Mouse (Mus musculus): ENCODE measurements around the gene Ankrd60. TPM values are rescaled to one million over a fixed set of nuclear protein-coding genes. Genes with fewer than 3 reads are reported as not detected.

Ankrd60 gene
- not detected in 2 replicates for polyA plus RNA-seq (2015; fragmentation: Nextera tagmentation; extraction: Ambion mirVana)

- peak within 1 kb of the TSS; percentile 27; the same call in 1 of the 2 replicates for H3K9ac ChIP-seq
- H3K4me3 ChIP-seq = peak within 1 kb of the TSS; percentile 45
- H3K27me3 ChIP-seq = peaks cover 21% of the 10 kb centered on the region; the same call in 1 of the 2 replicates
- no peak within 1 kb of the TSS for H3K27ac ChIP-seq (replicated peaks)
- H3K36me3 ChIP-seq = no peaks in the 10 kb centered on the region
- H3K4me1 ChIP-seq (replicated peaks) = peaks cover 11% of the 10 kb centered on the region; the same call in 1 of the 2 replicates
- peak within 1 kb of the TSS; percentile 84 for H3K4me2 ChIP-seq
- peak; percentile 74 for ATAC-seq (ENCODE audit: low FRiP score, low read depth)
- no peaks in the 10 kb centered on the region for H3K9me3 ChIP-seq
- 9% methylated on average over 53 of the region's 58 CpGs for WGBS
Observed at GRCm38 (mm10) chr2:173577669-173578557, at the start of gene Ankrd60. Gene Ankrd60, minus strand, starts transcription at chr2:173578365.

- 96% methylated on average over 3 of the region's 3 CpGs for WGBS
- ATAC-seq (ENCODE audit: low FRiP score, low read depth) = no peak
Observed at GRCm38 (mm10) chr2:173625786-173626185, 47.6 kb upstream of the Ankrd60 start.

DNA sequence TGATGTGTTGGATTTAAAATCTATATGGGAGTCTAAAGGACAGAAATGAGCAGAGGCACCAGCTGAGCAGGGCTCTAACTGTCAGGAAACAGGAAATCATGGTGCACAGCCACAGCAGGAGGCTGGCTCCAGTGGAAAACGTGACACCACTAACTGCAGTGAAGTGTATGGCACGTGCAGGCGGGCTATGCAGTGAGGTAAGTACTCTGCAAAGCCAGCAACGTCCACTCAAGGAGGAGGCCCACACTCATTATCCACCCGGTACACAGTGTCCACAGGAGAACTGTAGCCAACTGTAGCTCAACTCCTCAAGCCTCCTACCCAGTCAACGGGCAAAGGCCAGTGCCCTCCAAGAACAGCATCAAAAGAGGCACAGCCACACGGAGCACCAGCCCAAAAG, 46.5 kb upstream of the Ankrd60 start:
- H3K4me1 ChIP-seq (replicated peaks) = peaks cover 12% of the 10 kb centered on the region
- ATAC-seq (ENCODE audit: low FRiP score, low read depth) = no peak
- WGBS = 70% methylated on average over 7 of the region's 7 CpGs

More at GRCm38 (mm10) chr2:173625786-173626185, 47.6 kb upstream of the Ankrd60 start:
- H3K36me3 ChIP-seq = no peaks in the 10 kb centered on the region
- H3K4me1 ChIP-seq (replicated peaks) = peaks cover 12% of the 10 kb centered on the region
- no peak overlapping the region for H3K4me3 ChIP-seq
- H3K27me3 ChIP-seq = no peaks in the 10 kb centered on the region
- no peak overlapping the region for H3K9ac ChIP-seq
- H3K4me2 ChIP-seq = no peak overlapping the region
- H3K27ac ChIP-seq (replicated peaks) = no peak overlapping the region
- H3K9me3 ChIP-seq = no peaks in the 10 kb centered on the region

DNA sequence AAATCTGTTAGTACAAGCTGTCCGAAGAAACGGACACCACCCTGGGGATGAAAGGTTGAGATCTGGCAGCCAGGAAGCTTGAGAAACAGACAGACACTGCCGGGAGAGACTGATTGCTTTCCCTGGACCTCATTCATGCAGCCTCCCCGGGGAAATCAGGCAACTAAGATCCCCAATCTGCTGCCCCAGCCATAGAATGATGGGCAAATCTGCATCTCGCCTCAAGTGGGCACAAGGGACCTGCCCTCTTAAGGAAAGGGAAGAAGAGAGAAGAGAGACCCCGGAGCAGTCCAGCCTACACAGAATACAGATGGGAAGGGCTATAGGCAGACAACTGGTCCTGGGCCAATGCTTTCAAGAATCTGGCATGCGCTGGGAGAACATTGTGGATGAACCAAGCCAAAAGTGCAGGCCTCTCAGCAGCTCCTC, 44.0 kb upstream of the Ankrd60 start:
- Histone ChIP-seq H3K9me3 (no peaks in the 10 kb centered on the region), H3K4me2 (no peak overlapping the region), H3K27me3 (no peaks in the 10 kb centered on the region), H3K36me3 (no peaks in the 10 kb centered on the region), H3K4me3 (no peak overlapping the region), H3K4me1 (replicated peaks) (peaks cover 12% of the 10 kb centered on the region), H3K27ac (replicated peaks) (no peak overlapping the region; the same call in 1 of the 2 replicates), H3K9ac (no peak overlapping the region)
- ATAC-seq (ENCODE audit: low FRiP score, low read depth) = no peak; the same call in 1 of the 2 replicates
- WGBS = 31% methylated on average over 7 of the region's 7 CpGs

More for the DNA sequence above, 46.5 kb upstream of the Ankrd60 start:
- H3K4me2 ChIP-seq = no peak overlapping the region
- H3K36me3 ChIP-seq = no peaks in the 10 kb centered on the region
- H3K27me3 ChIP-seq = no peaks in the 10 kb centered on the region
- no peak overlapping the region for H3K4me3 ChIP-seq
- no peak overlapping the region for H3K27ac ChIP-seq (replicated peaks)
- no peak overlapping the region for H3K9ac ChIP-seq
- no peaks in the 10 kb centered on the region for H3K9me3 ChIP-seq

DNA sequence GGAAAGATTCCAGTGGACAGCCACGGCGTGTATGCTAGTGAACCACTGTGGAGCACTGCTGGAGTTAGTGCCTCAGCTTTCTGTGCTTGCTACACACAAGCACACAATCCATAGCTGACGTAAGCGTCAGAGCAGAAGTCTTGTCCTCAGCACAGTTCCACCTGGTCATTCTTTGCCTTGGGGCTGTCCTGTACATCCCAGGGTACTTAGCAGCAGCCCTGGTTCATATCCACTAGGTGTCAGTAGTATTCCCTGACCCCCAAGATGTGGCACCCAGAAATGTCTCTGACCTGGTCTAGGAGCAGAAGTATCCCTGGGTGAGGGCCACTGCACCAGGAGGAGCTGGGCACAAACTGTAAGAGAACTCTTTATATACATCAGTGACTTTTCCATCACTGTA, 42.5 kb upstream of the Ankrd60 start:
- Histone ChIP-seq H3K4me2 (no peak overlapping the region), H3K4me1 (replicated peaks) (peaks cover 12% of the 10 kb centered on the region)
- WGBS = 98% methylated on average over 4 of the region's 4 CpGs

DNA sequence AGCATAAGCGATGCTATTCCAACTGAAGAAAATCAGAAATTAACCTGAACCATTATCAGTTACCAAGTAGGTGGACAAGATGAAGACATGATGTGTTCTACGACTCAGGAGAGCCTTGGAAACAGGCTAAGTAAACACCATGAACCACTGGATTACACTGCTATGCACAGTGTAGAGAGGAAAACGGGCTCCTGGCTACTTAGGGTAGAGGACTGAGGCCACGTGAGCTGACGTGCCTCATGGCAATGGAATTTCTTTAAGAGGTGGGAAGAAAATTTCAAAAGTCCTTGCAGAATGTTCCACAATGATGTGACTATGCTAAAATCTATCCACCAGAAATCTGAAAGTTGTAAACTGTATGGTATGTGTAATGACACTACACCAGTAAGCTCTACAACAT, 41.0 kb upstream of the Ankrd60 start:
- ATAC-seq (ENCODE audit: low FRiP score, low read depth) = no peak
- Histone ChIP-seq H3K4me3 (no peak overlapping the region), H3K9me3 (no peaks in the 10 kb centered on the region), H3K4me1 (replicated peaks) (peaks cover 12% of the 10 kb centered on the region), H3K36me3 (no peaks in the 10 kb centered on the region), H3K9ac (no peak overlapping the region), H3K27me3 (no peaks in the 10 kb centered on the region), H3K4me2 (no peak overlapping the region), H3K27ac (replicated peaks) (no peak overlapping the region)
- WGBS = 95% methylated on average over 5 of the region's 5 CpGs

More for the DNA sequence above, 42.5 kb upstream of the Ankrd60 start:
- ATAC-seq (ENCODE audit: low FRiP score, low read depth) = no peak
- H3K27me3 ChIP-seq = no peaks in the 10 kb centered on the region
- no peaks in the 10 kb centered on the region for H3K9me3 ChIP-seq
- H3K9ac ChIP-seq = no peak overlapping the region
- no peaks in the 10 kb centered on the region for H3K36me3 ChIP-seq
- no peak overlapping the region for H3K4me3 ChIP-seq
- no peak overlapping the region for H3K27ac ChIP-seq (replicated peaks)

GRCm38 (mm10) chr2:173616156-173616555, 38.0 kb upstream of the Ankrd60 start:
- Histone ChIP-seq H3K9me3 (no peaks in the 10 kb centered on the region), H3K36me3 (no peaks in the 10 kb centered on the region), H3K4me3 (no peak overlapping the region), H3K9ac (no peak overlapping the region), H3K27ac (replicated peaks) (no peak overlapping the region), H3K4me1 (replicated peaks) (no peaks in the 10 kb centered on the region), H3K27me3 (no peaks in the 10 kb centered on the region), H3K4me2 (no peak overlapping the region)
- ATAC-seq (ENCODE audit: low FRiP score, low read depth) = no peak
- 49% methylated on average over 7 of the region's 7 CpGs for WGBS

GRCm38 (mm10) chr2:173615378-173616081, 37.4 kb upstream of the Ankrd60 start:
- no peaks in the 10 kb centered on the region for H3K9me3 ChIP-seq
- no peak for ATAC-seq (ENCODE audit: low FRiP score, low read depth)
- H3K36me3 ChIP-seq = no peaks in the 10 kb centered on the region
- H3K27ac ChIP-seq (replicated peaks) = no peak overlapping the region
- no peak overlapping the region for H3K4me3 ChIP-seq
- H3K4me1 ChIP-seq (replicated peaks) = no peaks in the 10 kb centered on the region
- H3K27me3 ChIP-seq = no peaks in the 10 kb centered on the region
- H3K4me2 ChIP-seq = no peak overlapping the region
- no peak overlapping the region for H3K9ac ChIP-seq
- 69% methylated on average over 11 of the region's 11 CpGs for WGBS

GRCm38 (mm10) chr2:173608020-173608958, 30.1 kb upstream of the Ankrd60 start:
- Histone ChIP-seq H3K9ac (no peak overlapping the region), H3K9me3 (no peaks in the 10 kb centered on the region), H3K27me3 (no peaks in the 10 kb centered on the region), H3K4me1 (replicated peaks) (peaks cover 19% of the 10 kb centered on the region), H3K27ac (replicated peaks) (no peak overlapping the region), H3K4me3 (no peak overlapping the region), H3K4me2 (no peak overlapping the region), H3K36me3 (no peaks in the 10 kb centered on the region)
- 71% methylated on average over 10 of the region's 10 CpGs for WGBS
- ATAC-seq (ENCODE audit: low FRiP score, low read depth) = no peak; the same call in 1 of the 2 replicates

GRCm38 (mm10) chr2:173606415-173606804, 28.2 kb upstream of the Ankrd60 start:
- WGBS = 62% methylated on average over 9 of the region's 9 CpGs
- no peak overlapping the region for H3K9ac ChIP-seq
- peak; percentile 48; the same call in 1 of the 2 replicates for ATAC-seq (ENCODE audit: low FRiP score, low read depth)
- peaks cover 19% of the 10 kb centered on the region for H3K4me1 ChIP-seq (replicated peaks)
- H3K4me2 ChIP-seq = no peak overlapping the region
- H3K9me3 ChIP-seq = no peaks in the 10 kb centered on the region
- H3K36me3 ChIP-seq = no peaks in the 10 kb centered on the region
- H3K4me3 ChIP-seq = no peak overlapping the region
- no peak overlapping the region for H3K27ac ChIP-seq (replicated peaks)
- H3K27me3 ChIP-seq = no peaks in the 10 kb centered on the region

GRCm38 (mm10) chr2:173605713-173606414, 27.7 kb upstream of the Ankrd60 start:
- H3K4me3 ChIP-seq = no peak overlapping the region
- H3K4me1 ChIP-seq (replicated peaks) = peaks cover 19% of the 10 kb centered on the region
- H3K27ac ChIP-seq (replicated peaks) = peak overlapping the region; percentile 24; the same call in 1 of the 2 replicates
- H3K9ac ChIP-seq = no peak overlapping the region
- H3K36me3 ChIP-seq = no peaks in the 10 kb centered on the region
- ATAC-seq (ENCODE audit: low FRiP score, low read depth) = peak; percentile 70; the same call in 1 of the 2 replicates
- H3K9me3 ChIP-seq = no peaks in the 10 kb centered on the region
- no peak overlapping the region for H3K4me2 ChIP-seq
- no peaks in the 10 kb centered on the region for H3K27me3 ChIP-seq
- 35% methylated on average over 12 of the region's 12 CpGs for WGBS

Measured in hindbrain, embryonic 15.5 days (tissue).